Mouse (Mus musculus) cortical plate, adult 2 months (tissue): ENCODE data around the gene Farp1. TPM values are rescaled to one million over a fixed set of nuclear protein-coding genes. Genes with fewer than 3 reads are reported as not detected.
"Not testable (repeated sequence)": the region's sequence is repeated elsewhere in the genome, so short reads cannot be mapped to it uniquely, and the experiment has no call there.

Experiments used
- H3K27ac ChIP-seq: fragments of 200-500 bp; 2 replicates; pipeline ENCODE4 v1.5.1; 2012; ENCODE audit warnings: low read length, control low read depth, inconsistent platforms; ENCODE audit not compliant: insufficient read depth
- H3K4me1 ChIP-seq: fragments of 200-500 bp; 2 replicates; pipeline ENCODE4 v1.6.1; 2011; ENCODE audit warnings: low read length; ENCODE audit not compliant: control insufficient read depth, insufficient read depth
- H3K4me3 ChIP-seq: fragments of 200-500 bp; 2 replicates; pipeline ENCODE4 v1.5.1; 2011; ENCODE audit warnings: mild to moderate bottlenecking, low read length, control low read depth; ENCODE audit not compliant: insufficient read depth
- CTCF ChIP-seq: fragments of 200-500 bp; IDR thresholded peaks from 2 replicates; pipeline ENCODE4 v1.5.1; 2011; ENCODE audit warnings: mild to moderate bottlenecking, control low read depth, low read length; ENCODE audit not compliant: insufficient read depth; ENCODE audit errors: extremely low read depth
- POLR2A ChIP-seq: fragments of 200-500 bp; IDR thresholded peaks from 2 replicates; pipeline ENCODE4 v1.6.1; 2011; ENCODE audit warnings: mild to moderate bottlenecking, low read length, control low read depth; ENCODE audit not compliant: insufficient read depth; ENCODE audit errors: extremely low read depth
- polyA plus RNA-seq: library from polyadenylated mRNA; depleted of rRNA; stranded (reverse); fragments of >200 nt; gene quantifications from 2 replicates; pipeline ENCODE4 v1.2.3, GENCODE M21; 2012

Farp1 gene
- polyA plus RNA-seq, 1 experiment, result 58.0 TPM

GRCm38 (mm10) chr14:121128858-121129800 is 94.1 kb downstream of the Farp1 start:
- Histone ChIP-seq H3K4me3 (no peak overlapping the region), H3K4me1 (peaks cover 8% of the 10 kb centered on the region), H3K27ac (no peak overlapping the region)
- no peak for TF ChIP-seq CTCF
- TF ChIP-seq POLR2A, result no peak

GRCm38 (mm10) chr14:121130351-121130750 is 95.4 kb downstream of the Farp1 start:
- not testable (repeated sequence) for H3K27ac ChIP-seq, H3K4me3 ChIP-seq, H3K4me1 ChIP-seq

DNA sequence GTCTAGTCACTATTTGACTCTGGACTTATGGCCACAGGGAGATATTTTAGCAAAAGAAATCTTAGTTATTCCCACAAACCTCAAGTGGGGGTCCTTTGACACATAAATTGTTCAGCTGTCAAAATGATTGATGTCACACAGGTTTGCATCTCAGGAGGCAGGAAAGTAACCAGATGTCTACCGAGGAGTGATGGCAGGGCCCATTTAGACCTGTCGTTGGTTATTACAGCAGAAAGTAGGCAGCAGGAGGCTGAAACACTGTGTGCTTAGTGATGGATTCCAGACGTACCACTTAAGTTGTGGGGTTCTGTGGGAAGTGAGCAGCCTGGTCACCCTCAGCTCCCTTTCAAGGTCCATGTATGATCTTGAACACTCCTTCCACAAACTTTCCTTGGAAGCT is 99.4 kb downstream of the Farp1 start:
- no peak overlapping the region for H3K27ac ChIP-seq

GRCm38 (mm10) chr14:121143831-121144455 is 108.9 kb downstream of the Farp1 start:
- H3K4me3 ChIP-seq, result no peak overlapping the region
- TF ChIP-seq POLR2A, result no peak
- no peak for TF ChIP-seq CTCF
- H3K27ac ChIP-seq, result no peak overlapping the region
- peaks cover 22% of the 10 kb centered on the region for H3K4me1 ChIP-seq

More for the DNA sequence above, 99.4 kb downstream of the Farp1 start:
- H3K4me1 ChIP-seq, result peaks cover 8% of the 10 kb centered on the region; the same call in 1 of the 2 replicates
- H3K4me3 ChIP-seq, result no peak overlapping the region
- TF ChIP-seq POLR2A, result no peak
- TF ChIP-seq CTCF, result no peak

GRCm38 (mm10) chr14:121144496-121144895 is 109.5 kb downstream of the Farp1 start:
- peaks cover 23% of the 10 kb centered on the region for H3K4me1 ChIP-seq
- no peak for TF ChIP-seq CTCF
- no peak for TF ChIP-seq POLR2A
- H3K4me3 ChIP-seq, result no peak overlapping the region
- H3K27ac ChIP-seq, result no peak overlapping the region

DNA sequence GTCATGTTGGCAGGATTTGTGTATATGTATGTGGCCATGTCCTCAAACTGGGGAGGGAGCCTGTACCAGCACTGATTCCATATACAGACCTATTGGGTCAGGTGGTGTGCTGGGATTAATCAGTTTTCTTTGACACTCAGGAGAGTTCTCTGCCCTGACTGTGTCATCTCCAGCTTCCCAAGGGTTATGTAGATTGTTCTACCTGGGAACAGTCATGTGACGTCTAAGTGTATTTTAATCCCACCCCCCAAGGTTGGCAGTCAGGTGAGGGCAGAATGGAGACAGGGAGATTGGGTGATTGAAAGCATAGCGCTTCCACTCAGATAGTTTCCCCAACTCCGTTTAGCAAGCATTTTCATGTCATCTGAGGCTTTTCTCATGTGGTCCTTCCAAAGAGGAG is 110.3 kb downstream of the Farp1 start:
- H3K4me3 ChIP-seq, result no peak overlapping the region
- no peak overlapping the region for H3K27ac ChIP-seq
- peaks cover 26% of the 10 kb centered on the region for H3K4me1 ChIP-seq
- TF ChIP-seq CTCF, result no peak
- no peak for TF ChIP-seq POLR2A

- no peak for TF ChIP-seq POLR2A
- TF ChIP-seq CTCF, result no peak
- Histone ChIP-seq H3K27ac (no peak overlapping the region), H3K4me1 (peaks cover 27% of the 10 kb centered on the region), H3K4me3 (no peak overlapping the region)
Observed at GRCm38 (mm10) chr14:121145698-121146097, 110.7 kb downstream of the Farp1 start.

DNA sequence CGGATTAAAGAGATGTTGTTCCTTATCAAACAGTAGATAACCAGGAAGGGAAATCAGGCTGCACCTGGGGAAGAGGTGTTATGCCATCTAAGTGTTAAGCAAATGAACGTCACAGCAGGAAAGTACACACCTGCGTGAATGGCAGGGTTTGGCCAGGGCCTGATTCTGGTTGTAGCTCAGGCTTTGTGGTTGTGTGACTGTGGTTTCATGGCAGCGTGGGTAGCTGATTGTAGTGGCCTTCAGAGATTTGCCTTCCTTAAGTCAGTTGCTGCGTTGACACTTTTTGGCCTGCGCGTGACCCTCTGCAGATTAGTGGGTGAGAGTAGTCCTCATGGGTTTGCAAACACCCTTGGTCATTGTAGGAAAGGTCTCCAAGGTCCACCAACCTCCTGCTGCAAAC is 111.2 kb downstream of the Farp1 start:
- Histone ChIP-seq H3K4me3 (no peak overlapping the region), H3K27ac (no peak overlapping the region), H3K4me1 (peaks cover 27% of the 10 kb centered on the region)
- TF ChIP-seq CTCF, result no peak
- no peak for TF ChIP-seq POLR2A

DNA sequence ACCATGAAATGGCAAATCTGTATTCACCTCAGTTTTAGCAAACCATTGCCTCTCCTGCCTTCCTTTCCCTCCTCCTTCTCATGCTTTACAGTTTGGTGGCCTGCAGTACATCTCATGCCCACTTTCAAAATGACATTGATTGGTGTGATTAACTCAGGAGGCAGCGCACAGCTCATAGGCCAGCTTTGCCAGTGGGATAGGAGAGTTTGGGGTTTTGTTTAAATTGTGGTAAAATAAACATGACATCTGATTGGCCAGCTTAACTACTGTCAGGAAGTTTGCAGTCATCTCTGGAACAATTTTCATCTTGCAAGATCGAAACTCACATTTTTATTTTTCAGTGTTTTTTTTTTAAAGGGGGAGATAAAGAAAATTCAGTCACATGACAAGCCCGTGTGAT is 112.0 kb downstream of the Farp1 start:
- H3K27ac ChIP-seq, result no peak overlapping the region
- TF ChIP-seq CTCF, result no peak
- TF ChIP-seq POLR2A, result no peak
- no peak overlapping the region for H3K4me3 ChIP-seq
- H3K4me1 ChIP-seq, result peaks cover 30% of the 10 kb centered on the region
